Mouse (Mus musculus): ENCODE data around the gene Adipor2. TPM values are rescaled to one million over a fixed set of nuclear protein-coding genes. Genes with fewer than 3 reads are reported as not detected.
"Not testable (repeated sequence)": the region's sequence is repeated elsewhere in the genome, so short reads cannot be mapped to it uniquely, and the experiment has no call there.

Gene Adipor2
- polyA plus RNA-seq, 1 experiment from 2014 or later = 101 TPM

- Histone ChIP-seq H3K4me2 (replicated peaks) (peak overlapping the region; percentile 38), H3K9ac (no peak overlapping the region), H3K27ac (0 out of 2 replicates have a peak overlapping the region, but pooled peaks have one; percentile 22), H3K4me3 (replicated peaks) (no peak overlapping the region), H3K36me3 (no peaks in the 10 kb centered on the region), H3K9me3 (no peaks in the 10 kb centered on the region), H3K27me3 (replicated peaks) (no peaks in the 10 kb centered on the region), H3K4me1 (replicated peaks) (peaks cover 8% of the 10 kb centered on the region; the same call in 1 of the 2 replicates)
- WGBS = 34% methylated on average over 12 of the region's 12 CpGs
- ATAC-seq = peak; percentile 81
These were observed 26.5 kb upstream of the Adipor2 start for GRCm38 (mm10) chr6:119443742-119444645.

- WGBS = 79% methylated on average over 5 of the region's 5 CpGs
These were observed 25.2 kb upstream of the Adipor2 start for GRCm38 (mm10) chr6:119442729-119443128.

GRCm38 (mm10) chr6:119437894-119438761, 20.6 kb upstream of the Adipor2 start:
- H3K4me2 ChIP-seq (replicated peaks) = no peak overlapping the region
- no peak overlapping the region for H3K4me3 ChIP-seq (replicated peaks)
- H3K36me3 ChIP-seq = no peaks in the 10 kb centered on the region
- no peak overlapping the region for H3K9ac ChIP-seq
- no peak overlapping the region for H3K27ac ChIP-seq
- ATAC-seq = no peak; the same call in 1 of the 2 replicates
- 59% methylated on average over 8 of the region's 8 CpGs for WGBS
- H3K4me1 ChIP-seq (replicated peaks) = no peaks in the 10 kb centered on the region
- no peaks in the 10 kb centered on the region for H3K27me3 ChIP-seq (replicated peaks)
- no peaks in the 10 kb centered on the region for H3K9me3 ChIP-seq

More at GRCm38 (mm10) chr6:119442729-119443128, 25.2 kb upstream of the Adipor2 start:
- H3K36me3 ChIP-seq; H3K9me3 ChIP-seq; H3K27ac ChIP-seq; H3K9ac ChIP-seq; H3K4me3 ChIP-seq (replicated peaks); H3K4me1 ChIP-seq (replicated peaks); H3K4me2 ChIP-seq (replicated peaks); H3K27me3 ChIP-seq (replicated peaks); ATAC-seq: not testable (repeated sequence)

GRCm38 (mm10) chr6:119434394-119434793, 16.9 kb upstream of the Adipor2 start:
- 65% methylated on average over 4 of the region's 4 CpGs for WGBS
- no peak for ATAC-seq

GRCm38 (mm10) chr6:119431751-119432324, 14.3 kb upstream of the Adipor2 start:
- Histone ChIP-seq H3K27ac (no peak overlapping the region), H3K9ac (no peak overlapping the region), H3K4me3 (replicated peaks) (no peak overlapping the region), H3K4me2 (replicated peaks) (no peak overlapping the region), H3K36me3 (no peaks in the 10 kb centered on the region), H3K27me3 (replicated peaks) (no peaks in the 10 kb centered on the region), H3K4me1 (replicated peaks) (no peaks in the 10 kb centered on the region), H3K9me3 (no peaks in the 10 kb centered on the region)
- WGBS = 75% methylated on average over 6 of the region's 6 CpGs
- ATAC-seq = no peak

More at GRCm38 (mm10) chr6:119434394-119434793, 16.9 kb upstream of the Adipor2 start:
- no peaks in the 10 kb centered on the region for H3K9me3 ChIP-seq
- H3K9ac ChIP-seq = no peak overlapping the region
- H3K27me3 ChIP-seq (replicated peaks) = no peaks in the 10 kb centered on the region
- H3K4me3 ChIP-seq (replicated peaks) = no peak overlapping the region
- H3K27ac ChIP-seq = no peak overlapping the region
- no peaks in the 10 kb centered on the region for H3K36me3 ChIP-seq
- H3K4me2 ChIP-seq (replicated peaks) = no peak overlapping the region
- no peaks in the 10 kb centered on the region for H3K4me1 ChIP-seq (replicated peaks)

GRCm38 (mm10) chr6:119430508-119430907, 13.0 kb upstream of the Adipor2 start:
- no peaks in the 10 kb centered on the region for H3K36me3 ChIP-seq
- no peaks in the 10 kb centered on the region for H3K4me1 ChIP-seq (replicated peaks)
- H3K4me2 ChIP-seq (replicated peaks) = no peak overlapping the region
- no peak overlapping the region for H3K9ac ChIP-seq
- 53% methylated on average over 2 of the region's 2 CpGs for WGBS
- peak; percentile 65 for ATAC-seq
- no peak overlapping the region for H3K4me3 ChIP-seq (replicated peaks)
- no peaks in the 10 kb centered on the region for H3K27me3 ChIP-seq (replicated peaks)
- H3K9me3 ChIP-seq = no peaks in the 10 kb centered on the region
- no peak overlapping the region for H3K27ac ChIP-seq

GRCm38 (mm10) chr6:119429311-119429710, 11.8 kb upstream of the Adipor2 start:
- Histone ChIP-seq H3K4me1 (replicated peaks) (no peaks in the 10 kb centered on the region), H3K4me3 (replicated peaks) (no peak overlapping the region), H3K9me3 (no peaks in the 10 kb centered on the region), H3K9ac (no peak overlapping the region), H3K36me3 (no peaks in the 10 kb centered on the region), H3K27me3 (replicated peaks) (no peaks in the 10 kb centered on the region), H3K27ac (no peak overlapping the region), H3K4me2 (replicated peaks) (no peak overlapping the region)
- ATAC-seq = no peak
- WGBS = 96% methylated on average over 13 of the region's 13 CpGs

GRCm38 (mm10) chr6:119428611-119429010, 11.1 kb upstream of the Adipor2 start:
- 92% methylated on average over 3 of the region's 3 CpGs for WGBS
- no peak overlapping the region for H3K27ac ChIP-seq
- no peaks in the 10 kb centered on the region for H3K4me1 ChIP-seq (replicated peaks)
- no peaks in the 10 kb centered on the region for H3K9me3 ChIP-seq
- H3K4me3 ChIP-seq (replicated peaks) = no peak overlapping the region
- no peak for ATAC-seq
- H3K36me3 ChIP-seq = no peaks in the 10 kb centered on the region
- no peaks in the 10 kb centered on the region for H3K27me3 ChIP-seq (replicated peaks)
- H3K4me2 ChIP-seq (replicated peaks) = no peak overlapping the region
- H3K9ac ChIP-seq = no peak overlapping the region

GRCm38 (mm10) chr6:119421001-119421400, 3.5 kb upstream of the Adipor2 start:
- ATAC-seq = peak; percentile 75
- H3K36me3 ChIP-seq = no peaks in the 10 kb centered on the region
- H3K4me3 ChIP-seq (replicated peaks) = no peak overlapping the region
- H3K4me1 ChIP-seq (replicated peaks) = peaks cover 2% of the 10 kb centered on the region; the same call in 1 of the 2 replicates
- H3K9me3 ChIP-seq = no peaks in the 10 kb centered on the region
- H3K27ac ChIP-seq = peak overlapping the region; percentile 76
- H3K27me3 ChIP-seq (replicated peaks) = no peaks in the 10 kb centered on the region
- H3K4me2 ChIP-seq (replicated peaks) = peak overlapping the region; percentile 9; the same call in 1 of the 2 replicates
- 57% methylated on average over 4 of the region's 4 CpGs for WGBS
- H3K9ac ChIP-seq = no peak overlapping the region

- Histone ChIP-seq H3K4me3 (replicated peaks) (no peak overlapping the region), H3K4me1 (replicated peaks) (peaks cover 2% of the 10 kb centered on the region; the same call in 1 of the 2 replicates), H3K4me2 (replicated peaks) (no peak overlapping the region), H3K9me3 (no peaks in the 10 kb centered on the region), H3K27ac (peak overlapping the region; percentile 10; the same call in 1 of the 2 replicates), H3K9ac (no peak overlapping the region), H3K27me3 (replicated peaks) (no peaks in the 10 kb centered on the region), H3K36me3 (no peaks in the 10 kb centered on the region)
- WGBS = 90% methylated on average over 5 of the region's 5 CpGs
- ATAC-seq = no peak
These were observed 2.9 kb upstream of the Adipor2 start for GRCm38 (mm10) chr6:119420357-119420756.

- 55% methylated on average over 7 of the region's 7 CpGs for WGBS
These were observed 1.9 kb upstream of the Adipor2 start for GRCm38 (mm10) chr6:119419412-119419811.

More at GRCm38 (mm10) chr6:119419412-119419811, 1.9 kb upstream of the Adipor2 start:
- no peak overlapping the region for H3K9ac ChIP-seq
- H3K4me3 ChIP-seq (replicated peaks) = no peak overlapping the region
- H3K36me3 ChIP-seq = no peaks in the 10 kb centered on the region
- H3K4me1 ChIP-seq (replicated peaks) = peaks cover 2% of the 10 kb centered on the region; the same call in 1 of the 2 replicates
- ATAC-seq = no peak
- no peaks in the 10 kb centered on the region for H3K9me3 ChIP-seq
- peak overlapping the region; percentile 66; the same call in 1 of the 2 replicates for H3K27ac ChIP-seq
- no peaks in the 10 kb centered on the region for H3K27me3 ChIP-seq (replicated peaks)
- H3K4me2 ChIP-seq (replicated peaks) = no peak overlapping the region
